Mouse (Mus musculus): ENCODE measurements around the gene Irak2. TPM values are rescaled to one million over a fixed set of nuclear protein-coding genes. Genes with fewer than 3 reads are reported as not detected.

Irak2 gene
- polyA plus RNA-seq, 1 experiment from 2014 or later, result 11.0 TPM

GRCm38 (mm10) chr6:113677070-113677734 lies 38.9 kb downstream of the Irak2 start:
- Histone ChIP-seq H3K27me3 (replicated peaks) (no peaks in the 10 kb centered on the region), H3K9ac (no peak overlapping the region), H3K9me3 (no peaks in the 10 kb centered on the region), H3K36me3 (no peaks in the 10 kb centered on the region), H3K4me2 (replicated peaks) (no peak overlapping the region), H3K4me3 (replicated peaks) (no peak overlapping the region), H3K27ac (no peak overlapping the region), H3K4me1 (replicated peaks) (no peaks in the 10 kb centered on the region)
- no peak for ATAC-seq
- 61% methylated on average over 14 of the region's 14 CpGs for WGBS

GRCm38 (mm10) chr6:113678246-113679012 lies 40.2 kb downstream of the Irak2 start:
- H3K36me3 ChIP-seq, result no peaks in the 10 kb centered on the region
- H3K4me3 ChIP-seq (replicated peaks), result no peak overlapping the region
- no peak overlapping the region for H3K4me2 ChIP-seq (replicated peaks)
- ATAC-seq, result no peak
- 78% methylated on average over 14 of the region's 14 CpGs for WGBS
- no peaks in the 10 kb centered on the region for H3K4me1 ChIP-seq (replicated peaks)
- H3K9ac ChIP-seq, result no peak overlapping the region
- H3K27ac ChIP-seq, result no peak overlapping the region
- no peaks in the 10 kb centered on the region for H3K9me3 ChIP-seq
- no peaks in the 10 kb centered on the region for H3K27me3 ChIP-seq (replicated peaks)

GRCm38 (mm10) chr6:113679993-113680566 lies 41.8 kb downstream of the Irak2 start:
- Histone ChIP-seq H3K36me3 (no peaks in the 10 kb centered on the region), H3K9me3 (no peaks in the 10 kb centered on the region), H3K27me3 (replicated peaks) (no peaks in the 10 kb centered on the region), H3K4me2 (replicated peaks) (no peak overlapping the region), H3K9ac (no peak overlapping the region), H3K4me1 (replicated peaks) (no peaks in the 10 kb centered on the region), H3K4me3 (replicated peaks) (no peak overlapping the region), H3K27ac (0 out of 2 replicates have a peak overlapping the region, but pooled peaks have one; percentile 2)
- 76% methylated on average over 9 of the region's 9 CpGs for WGBS
- no peak for ATAC-seq

GRCm38 (mm10) chr6:113681271-113681670 lies 43.0 kb downstream of the Irak2 start:
- Histone ChIP-seq H3K36me3 (no peaks in the 10 kb centered on the region), H3K9me3 (no peaks in the 10 kb centered on the region), H3K27ac (no peak overlapping the region), H3K4me2 (replicated peaks) (no peak overlapping the region), H3K4me1 (replicated peaks) (no peaks in the 10 kb centered on the region), H3K27me3 (replicated peaks) (no peaks in the 10 kb centered on the region), H3K4me3 (replicated peaks) (no peak overlapping the region), H3K9ac (no peak overlapping the region)
- WGBS, result 17% methylated on average over 4 of the region's 4 CpGs
- peak; percentile 77 for ATAC-seq

GRCm38 (mm10) chr6:113683081-113683825 lies 45.0 kb downstream of the Irak2 start:
- H3K36me3 ChIP-seq, result no peaks in the 10 kb centered on the region
- H3K4me3 ChIP-seq (replicated peaks), result no peak overlapping the region
- H3K27ac ChIP-seq, result no peak overlapping the region
- no peaks in the 10 kb centered on the region for H3K9me3 ChIP-seq
- 88% methylated on average over 10 of the region's 10 CpGs for WGBS
- H3K27me3 ChIP-seq (replicated peaks), result no peaks in the 10 kb centered on the region
- no peak overlapping the region for H3K4me2 ChIP-seq (replicated peaks)
- no peak for ATAC-seq
- H3K9ac ChIP-seq, result no peak overlapping the region
- H3K4me1 ChIP-seq (replicated peaks), result no peaks in the 10 kb centered on the region

GRCm38 (mm10) chr6:113686551-113687125 lies 48.4 kb downstream of the Irak2 start:
- no peaks in the 10 kb centered on the region for H3K36me3 ChIP-seq
- H3K27me3 ChIP-seq (replicated peaks), result no peaks in the 10 kb centered on the region
- peak overlapping the region; percentile 30 for H3K4me2 ChIP-seq (replicated peaks)
- H3K27ac ChIP-seq, result peak overlapping the region; percentile 73
- 43% methylated on average over 8 of the region's 8 CpGs for WGBS
- ATAC-seq, result peak; percentile 44
- peaks cover 16% of the 10 kb centered on the region for H3K4me1 ChIP-seq (replicated peaks)
- peak overlapping the region; percentile 5; the same call in 1 of the 2 replicates for H3K4me3 ChIP-seq (replicated peaks)
- no peaks in the 10 kb centered on the region for H3K9me3 ChIP-seq
- H3K9ac ChIP-seq, result no peak overlapping the region; the same call in 1 of the 2 replicates

- Histone ChIP-seq H3K4me1 (replicated peaks) (peaks cover 16% of the 10 kb centered on the region), H3K27me3 (replicated peaks) (no peaks in the 10 kb centered on the region), H3K4me3 (replicated peaks) (no peak overlapping the region), H3K9ac (0 out of 2 replicates have a peak overlapping the region, but pooled peaks have one; percentile 17), H3K9me3 (no peaks in the 10 kb centered on the region), H3K4me2 (replicated peaks) (peak overlapping the region; percentile 60), H3K27ac (peak overlapping the region; percentile 95), H3K36me3 (no peaks in the 10 kb centered on the region)
- WGBS, result 4% methylated on average over 7 of the region's 7 CpGs
- peak; percentile 52 for ATAC-seq
Observed at GRCm38 (mm10) chr6:113690008-113690399, 51.7 kb downstream of the Irak2 start.

- WGBS, result under 1% methylated on average over 14 of the region's 14 CpGs
- peak overlapping the region; percentile 49 for H3K9ac ChIP-seq
- H3K4me1 ChIP-seq (replicated peaks), result peaks cover 16% of the 10 kb centered on the region
- H3K4me2 ChIP-seq (replicated peaks), result peak overlapping the region; percentile 60
- no peaks in the 10 kb centered on the region for H3K27me3 ChIP-seq (replicated peaks)
- H3K27ac ChIP-seq, result peak overlapping the region; percentile 95
- H3K4me3 ChIP-seq (replicated peaks), result peak overlapping the region; percentile 27
- H3K9me3 ChIP-seq, result no peaks in the 10 kb centered on the region
- H3K36me3 ChIP-seq, result no peaks in the 10 kb centered on the region
- ATAC-seq, result peak; percentile 90
Observed at GRCm38 (mm10) chr6:113690400-113691083, 52.3 kb downstream of the Irak2 start.

- 56% methylated on average over 4 of the region's 4 CpGs for WGBS
- no peaks in the 10 kb centered on the region for H3K9me3 ChIP-seq
- H3K4me3 ChIP-seq (replicated peaks), result peak overlapping the region; percentile 27
- H3K27me3 ChIP-seq (replicated peaks), result no peaks in the 10 kb centered on the region
- H3K9ac ChIP-seq, result peak overlapping the region; percentile 49
- peak overlapping the region; percentile 95 for H3K27ac ChIP-seq
- H3K36me3 ChIP-seq, result no peaks in the 10 kb centered on the region
- H3K4me1 ChIP-seq (replicated peaks), result peaks cover 16% of the 10 kb centered on the region
- ATAC-seq, result no peak
- H3K4me2 ChIP-seq (replicated peaks), result peak overlapping the region; percentile 60
Observed at GRCm38 (mm10) chr6:113691084-113691462, 52.8 kb downstream of the Irak2 start.

- no peak overlapping the region for H3K27ac ChIP-seq
- H3K4me2 ChIP-seq (replicated peaks), result no peak overlapping the region
- no peak for ATAC-seq
- no peaks in the 10 kb centered on the region for H3K36me3 ChIP-seq
- H3K27me3 ChIP-seq (replicated peaks), result no peaks in the 10 kb centered on the region
- no peaks in the 10 kb centered on the region for H3K9me3 ChIP-seq
- H3K9ac ChIP-seq, result no peak overlapping the region
- peaks cover 16% of the 10 kb centered on the region for H3K4me1 ChIP-seq (replicated peaks)
- WGBS, result 62% methylated on average over 5 of the region's 5 CpGs
- H3K4me3 ChIP-seq (replicated peaks), result no peak overlapping the region
Observed at GRCm38 (mm10) chr6:113692661-113693133, 54.4 kb downstream of the Irak2 start.

- H3K4me3 ChIP-seq (replicated peaks), result no peak overlapping the region
- 83% methylated on average over 5 of the region's 5 CpGs for WGBS
- no peak overlapping the region for H3K27ac ChIP-seq
- H3K27me3 ChIP-seq (replicated peaks), result no peaks in the 10 kb centered on the region
- H3K9me3 ChIP-seq, result no peaks in the 10 kb centered on the region
- no peak overlapping the region for H3K4me2 ChIP-seq (replicated peaks)
- ATAC-seq, result no peak
- peaks cover 19% of the 10 kb centered on the region for H3K4me1 ChIP-seq (replicated peaks)
- no peak overlapping the region for H3K9ac ChIP-seq
- H3K36me3 ChIP-seq, result no peaks in the 10 kb centered on the region
Observed at GRCm38 (mm10) chr6:113693377-113693776, 55.1 kb downstream of the Irak2 start.
